ENCODE assay signal across 11 mouse cellular contexts in genomic region chr15:78267865-78268264, GRCm38 (mm10). TPM values are rescaled to one million over a fixed set of nuclear protein-coding genes. Genes with fewer than 3 reads are reported as not detected.
A peak's percentile ranks its signal among the peaks of the same experiment; 100 is the strongest.
DNase-seq lines count a peak whose midpoint lies in the region; ATAC-seq and TF ChIP-seq lines count a peak whose summit lies in the region.
"Had no signal": no experiment of that assay in that cellular context is flagged by ENCODE, and none has a peak within 500 bp of the region (broad histone marks: within the 10 kb centered on the region; RNA-seq: fewer than 3 reads in every experiment).

No protein-coding gene starts in this region.

- H3K9me3 ChIP-seq in intestine, embryonic 15.5 days = no peaks in the 10 kb centered on the region
- H3K9me3 ChIP-seq in intestine, postnatal 0 days (ENCODE audit: control insufficient read depth) = no peaks in the 10 kb centered on the region
- no peaks in the 10 kb centered on the region for H3K9me3 ChIP-seq in hindbrain, embryonic 12.5 days (replicated peaks)
- H3K9me3 ChIP-seq: limb, embryonic 10.5 days; neural tube, embryonic 13.5 days had no signal

- H3K27ac ChIP-seq in intestine, embryonic 15.5 days = no peak overlapping the region
- no peak overlapping the region for H3K27ac ChIP-seq in intestine, postnatal 0 days (ENCODE audit: low read depth, low read length)
- peak overlapping the region; percentile 71 for H3K27ac ChIP-seq in brown adipose tissue, adult 24 weeks (replicated peaks; ENCODE audit: low read depth, low read length)
- no peak overlapping the region for H3K27ac ChIP-seq in hindbrain, embryonic 12.5 days
- H3K27ac ChIP-seq: limb, embryonic 10.5 days; neural tube, embryonic 13.5 days had no signal

- no peak for TF ChIP-seq CTCF in intestine, postnatal 0 days (IDR thresholded peaks at IDR 0.05; ENCODE audit: low read depth)

- no peaks in the 10 kb centered on the region for H3K36me3 ChIP-seq in intestine, embryonic 15.5 days
- H3K36me3 ChIP-seq in intestine, postnatal 0 days (ENCODE audit: control insufficient read depth, insufficient read depth) = no peaks in the 10 kb centered on the region
- H3K36me3 ChIP-seq in hindbrain, embryonic 12.5 days = no peaks in the 10 kb centered on the region
- H3K36me3 ChIP-seq: limb, embryonic 10.5 days; neural tube, embryonic 13.5 days had no signal

- H3K27me3 ChIP-seq in intestine, embryonic 15.5 days (replicated peaks) = peaks cover 6% of the 10 kb centered on the region
- H3K27me3 ChIP-seq in intestine, postnatal 0 days (replicated peaks; ENCODE audit: control insufficient read depth, insufficient read depth, low read length) = no peaks in the 10 kb centered on the region
- no peaks in the 10 kb centered on the region for H3K27me3 ChIP-seq in hindbrain, embryonic 12.5 days
- H3K27me3 ChIP-seq: neural tube, embryonic 13.5 days had no signal

- H3K4me2 ChIP-seq in intestine, embryonic 15.5 days (replicated peaks) = no peak overlapping the region
- H3K4me2 ChIP-seq in intestine, postnatal 0 days (replicated peaks; ENCODE audit: low read depth) = no peak overlapping the region
- H3K4me2 ChIP-seq in hindbrain, embryonic 12.5 days (replicated peaks) = no peak overlapping the region
- H3K4me2 ChIP-seq: neural tube, embryonic 13.5 days had no signal

- no peak overlapping the region for H3K4me3 ChIP-seq in intestine, embryonic 15.5 days (replicated peaks)
- H3K4me3 ChIP-seq in intestine, postnatal 0 days (ENCODE audit: low read depth, low read length) = no peak overlapping the region
- no peak overlapping the region for H3K4me3 ChIP-seq in brown adipose tissue, adult 24 weeks (ENCODE audit: insufficient read depth, low read depth, low read length)
- no peak overlapping the region for H3K4me3 ChIP-seq in hindbrain, embryonic 12.5 days
- H3K4me3 ChIP-seq: limb, embryonic 10.5 days; neural tube, embryonic 13.5 days had no signal

- ATAC-seq in intestine, embryonic 15.5 days = peak; percentile 43; the same call in 1 of the 2 replicates
- ATAC-seq in intestine, postnatal 0 days = no peak
- ATAC-seq in hematopoietic stem cell, adult 5-6 weeks (replicated peaks in 1 of 2; ENCODE audit: insufficient read depth in 1 of 2, low FRiP score in 2 of 2, low TSS enrichment in 1 of 2, low read depth in 1 of 2, poor library complexity in 2 of 2, severe bottlenecking in 2 of 2) = peak; percentile 65 to 92; a peak in 3 of 4 replicates
- ATAC-seq in monocyte, adult 5-6 weeks (replicated peaks; ENCODE audit: insufficient number of reproducible peaks, low FRiP score, low TSS enrichment, poor library complexity, severe bottlenecking) = peak; percentile 62
- ATAC-seq in hindbrain, embryonic 12.5 days (ENCODE audit: low FRiP score) = no peak
- ATAC-seq: inflammation-experienced regulatory T-cells, adult 6 months had no signal

- H3K4me1 ChIP-seq in intestine, embryonic 15.5 days (replicated peaks) = no peaks in the 10 kb centered on the region
- H3K4me1 ChIP-seq in intestine, postnatal 0 days (replicated peaks; ENCODE audit: control insufficient read depth, insufficient read depth, low read length) = no peaks in the 10 kb centered on the region
- peaks cover 19% of the 10 kb centered on the region; the same call in 1 of the 2 replicates for H3K4me1 ChIP-seq in brown adipose tissue, adult 24 weeks (ENCODE audit: control insufficient read depth, insufficient read depth, insufficient read length, low read length)
- no peaks in the 10 kb centered on the region for H3K4me1 ChIP-seq in hindbrain, embryonic 12.5 days
- H3K4me1 ChIP-seq: limb, embryonic 10.5 days; neural tube, embryonic 13.5 days had no signal

- 44% methylated on average over 4 of the region's 4 CpGs for WGBS in intestine, embryonic 15.5 days
- WGBS in intestine, postnatal 0 days = 45% methylated on average over 4 of the region's 4 CpGs
- WGBS in hindbrain, embryonic 12.5 days = 85% methylated on average over 4 of the region's 4 CpGs

- H3K9ac ChIP-seq in intestine, embryonic 15.5 days = no peak overlapping the region
- H3K9ac ChIP-seq in intestine, postnatal 0 days (ENCODE audit: low read depth, low read length) = no peak overlapping the region
- H3K9ac ChIP-seq in hindbrain, embryonic 12.5 days = no peak overlapping the region
- H3K9ac ChIP-seq: neural tube, embryonic 13.5 days had no signal

- DNase-seq in ovary, adult 18-20 months (ENCODE audit: low spot score) = no peak
- DNase-seq: cerebellum, postnatal 14 days had no signal

RNA-seq across cellular contexts. Expression of gene Ncf4, which starts 23.3 kb away (rescaled TPM):
- polyA plus RNA-seq in intestine, embryonic 15.5 days (2015; fragmentation: Nextera tagmentation; extraction: Ambion mirVana) = 5.1 and 5.6 TPM in 2 replicates
- 2.5 and 2.8 TPM in 2 replicates for polyA plus RNA-seq in intestine, postnatal 0 days (2015; fragmentation: Nextera tagmentation; extraction: Ambion mirVana)
- polyA plus RNA-seq in brown adipose tissue, adult 24 weeks (2012; ENCODE audit: insufficient read depth, insufficient read length, missing spikeins) = 3.3 and 3.5 TPM in 2 replicates
- 55.9 and 70.4 TPM in 2 replicates for total RNA-seq in hematopoietic stem cell, adult 5-6 weeks (2017)
- 206 to 223 TPM (median 216 TPM) in 3 replicates for total RNA-seq in monocyte, adult 5-6 weeks (2017)
- 3.9 and 5.4 TPM in 2 replicates for polyA plus RNA-seq in hindbrain, embryonic 12.5 days (2016; fragmentation: Nextera tagmentation; extraction: Ambion mirVana)

RNA-seq across cellular contexts. Expression of gene Csf2rb2, which starts 37.7 kb away (rescaled TPM):
- 0.38 and 0.48 TPM in 2 replicates for polyA plus RNA-seq in intestine, embryonic 15.5 days (2015; fragmentation: Nextera tagmentation; extraction: Ambion mirVana)
- polyA plus RNA-seq in intestine, postnatal 0 days (2015; fragmentation: Nextera tagmentation; extraction: Ambion mirVana) = 0.31 and 0.42 TPM in 2 replicates
- 0.67 and 2.0 TPM in 2 replicates for polyA plus RNA-seq in brown adipose tissue, adult 24 weeks (2012; ENCODE audit: insufficient read depth, insufficient read length, missing spikeins)
- 1.7 and 3.3 TPM in 2 replicates for total RNA-seq in hematopoietic stem cell, adult 5-6 weeks (2017)
- total RNA-seq in monocyte, adult 5-6 weeks (2017) = 7.1 to 15.7 TPM (median 8.0 TPM) in 3 replicates
- 0.28 and 0.31 TPM in 2 replicates for polyA plus RNA-seq in hindbrain, embryonic 12.5 days (2016; fragmentation: Nextera tagmentation; extraction: Ambion mirVana)

RNA-seq across cellular contexts. Expression of gene Csf2rb, which starts 57.7 kb away (rescaled TPM):
- 1.4 and 2.0 TPM in 2 replicates for polyA plus RNA-seq in intestine, embryonic 15.5 days (2015; fragmentation: Nextera tagmentation; extraction: Ambion mirVana)
- polyA plus RNA-seq in intestine, postnatal 0 days (2015; fragmentation: Nextera tagmentation; extraction: Ambion mirVana) = 1.3 and 1.6 TPM in 2 replicates
- polyA plus RNA-seq in brown adipose tissue, adult 24 weeks (2012; ENCODE audit: insufficient read depth, insufficient read length, missing spikeins) = 3.1 and 4.1 TPM in 2 replicates
- total RNA-seq in hematopoietic stem cell, adult 5-6 weeks (2017) = 21.4 and 24.5 TPM in 2 replicates
- total RNA-seq in monocyte, adult 5-6 weeks (2017) = 52.3 to 134 TPM (median 103 TPM) in 3 replicates
- 1.7 and 2.1 TPM in 2 replicates for polyA plus RNA-seq in hindbrain, embryonic 12.5 days (2016; fragmentation: Nextera tagmentation; extraction: Ambion mirVana)

Comparison
In these comparisons a context has a peak if more than half of its experiments do, and no peak if none do; other contexts are left out.
1. ATAC-seq: peak in intestine, embryonic 15.5 days (single experiment), hematopoietic stem cell, adult 5-6 weeks (2 of 2) and monocyte, adult 5-6 weeks (single experiment); none in intestine, postnatal 0 days (single experiment) and hindbrain, embryonic 12.5 days (single experiment).